ENCODE assay signal across 10 mouse cellular contexts in the genomic region with DNA sequence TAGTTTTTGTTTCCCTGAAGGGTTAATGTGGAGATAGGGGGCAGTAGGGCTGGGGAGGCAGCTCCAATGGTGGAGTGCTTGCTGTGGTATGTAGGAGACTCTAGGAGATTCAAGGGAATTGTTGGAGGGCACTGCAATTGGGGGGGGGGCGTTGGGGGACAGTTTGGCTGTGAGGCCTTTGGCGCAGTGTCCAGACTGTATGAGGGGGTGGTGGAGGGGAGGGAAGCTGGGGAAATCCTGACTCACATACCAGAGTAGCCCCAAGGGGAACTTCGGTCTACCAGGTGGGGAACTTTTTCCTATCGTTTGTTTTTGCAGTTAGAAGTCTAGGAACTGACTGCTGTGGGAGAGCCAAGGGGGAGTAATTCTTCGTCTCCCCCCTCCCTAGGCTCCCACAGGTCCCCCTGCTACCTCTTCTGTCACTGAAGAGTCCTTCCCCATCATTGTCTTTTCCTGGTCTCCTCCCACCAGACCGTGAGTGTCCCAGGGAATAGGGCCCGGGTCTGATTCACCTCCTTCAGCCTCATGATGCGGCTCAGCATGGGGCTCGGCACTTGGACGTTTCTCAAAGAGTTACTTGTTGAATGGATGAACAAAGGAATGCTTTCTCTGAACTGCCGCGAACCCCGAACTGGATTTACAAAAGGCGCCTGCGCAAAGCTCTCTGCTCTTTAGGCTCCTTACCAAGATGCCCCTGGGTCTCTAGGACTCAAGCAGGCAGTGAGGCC. TPM values are rescaled to one million over a fixed set of nuclear protein-coding genes. Genes with fewer than 3 reads are reported as not detected.
DNase-seq lines count a peak whose midpoint lies in the region; ATAC-seq lines count a peak whose summit lies in the region.
"Had no signal": no experiment of that assay in that cellular context is flagged by ENCODE, and none has a peak within 500 bp of the region (broad histone marks: within the 10 kb centered on the region; RNA-seq: fewer than 3 reads in every experiment).

No protein-coding gene starts in this region.

- peak overlapping the region; percentile 28 for H3K4me3 ChIP-seq in hindbrain, embryonic 10.5 days
- no peak overlapping the region for H3K4me3 ChIP-seq in midbrain, embryonic 11.5 days (ENCODE audit: low read depth, low read length)

- peaks cover 28% of the 10 kb centered on the region for H3K4me1 ChIP-seq in hindbrain, embryonic 10.5 days (replicated peaks)
- peaks cover 7% of the 10 kb centered on the region; the same call in 1 of the 2 replicates for H3K4me1 ChIP-seq in midbrain, embryonic 11.5 days (ENCODE audit: control insufficient read depth, insufficient read depth, low read length)

- peak overlapping the region; percentile 33; the same call in 1 of the 2 replicates for H3K4me2 ChIP-seq in midbrain, embryonic 11.5 days

- WGBS in hindbrain, embryonic 10.5 days = 10% methylated on average over 15 of the region's 15 CpGs
- 10% methylated on average over 15 of the region's 15 CpGs for WGBS in midbrain, embryonic 11.5 days

- no peaks in the 10 kb centered on the region for H3K9me3 ChIP-seq in hindbrain, embryonic 10.5 days
- no peaks in the 10 kb centered on the region for H3K9me3 ChIP-seq in midbrain, embryonic 11.5 days (ENCODE audit: control insufficient read depth, low read length)
- H3K9me3 ChIP-seq: megakaryocyte, embryonic 14.5 days had no signal

- peak overlapping the region; percentile 36 for H3K9ac ChIP-seq in midbrain, embryonic 11.5 days (ENCODE audit: low read length)

- ATAC-seq in cerebellum, adult (ENCODE audit: insufficient number of reproducible peaks, low FRiP score, low TSS enrichment) = no peak
- ATAC-seq in midbrain, embryonic 11.5 days (ENCODE audit: low FRiP score) = peak; percentile 55; the same call in 1 of the 2 replicates

- peak overlapping the region; percentile 84 for H3K27ac ChIP-seq in hindbrain, embryonic 10.5 days
- H3K27ac ChIP-seq in midbrain, embryonic 11.5 days (ENCODE audit: low read depth, low read length) = 0 out of 2 replicates have a peak overlapping the region, but pooled peaks have one; percentile 25

- H3K27me3 ChIP-seq in hindbrain, embryonic 10.5 days (ENCODE audit: insufficient read depth, poor library complexity, severe bottlenecking) = no peaks in the 10 kb centered on the region
- no peaks in the 10 kb centered on the region for H3K27me3 ChIP-seq in midbrain, embryonic 11.5 days (ENCODE audit: control insufficient read depth, insufficient read depth, low read length)
- H3K27me3 ChIP-seq: megakaryocyte, embryonic 14.5 days had no signal

- DNase-seq in cerebellum, adult 11-12 months = peak; percentile 8
- peak; percentile 81 for DNase-seq in brain, adult 2 months (ENCODE audit: low read depth, low spot score)
- DNase-seq in hindbrain, embryonic 10.5 days (ENCODE audit: low spot score) = peak; percentile 67
- peak; percentile 92 for DNase-seq in midbrain, embryonic 11.5 days (ENCODE audit: low spot score, missing footprints)
- no peak for DNase-seq in thymus, adult 18-20 months
- DNase-seq in urinary bladder, postnatal 25 days (ENCODE audit: low spot score) = no peak
- DNase-seq in adipocyte (ENCODE audit: low spot score) = no peak
- DNase-seq: thymus, postnatal 36 days had no signal

- no peaks in the 10 kb centered on the region for H3K36me3 ChIP-seq in hindbrain, embryonic 10.5 days
- H3K36me3 ChIP-seq in midbrain, embryonic 11.5 days (ENCODE audit: control insufficient read depth, insufficient read depth, low read length) = no peaks in the 10 kb centered on the region

RNA-seq across cellular contexts. Expression of gene Pik3cb, which starts 23.2 kb away (rescaled TPM):
- 1.6 and 2.8 TPM in 2 replicates for polyA plus RNA-seq in hindbrain, embryonic 10.5 days (2016; fragmentation: Nextera tagmentation; extraction: Ambion mirVana)
- polyA plus RNA-seq in midbrain, embryonic 11.5 days (2014; fragmentation: Nextera tagmentation; extraction: Ambion mirVana) = 1.1 and 1.4 TPM in 2 replicates

Comparison
In these comparisons a context has a peak if more than half of its experiments do, and no peak if none do; other contexts are left out.
1. DNase-seq: peak in cerebellum, adult 11-12 months (single experiment), brain, adult 2 months (single experiment), hindbrain, embryonic 10.5 days (single experiment) and midbrain, embryonic 11.5 days (single experiment); none in thymus, adult 18-20 months (0 of 2), urinary bladder, postnatal 25 days (single experiment) and adipocyte (single experiment).